Mouse (Mus musculus) heart, postnatal 4 days (tissue): ENCODE measurements around the gene Crtac1. TPM values are rescaled to one million over a fixed set of nuclear protein-coding genes. Genes with fewer than 3 reads are reported as not detected.

Experiments
- DNase-seq: peaks from one replicate; pipeline ENCODE4 v3.0.0; 2021
- total RNA-seq, 2 experiments: library from RNA; stranded (reverse); gene quantifications; 2 replicates each; pipeline ENCODE4 v1.2.3; 2021

The Crtac1 gene
- total RNA-seq, 2 experiments from 2014 or later, result 0.29 to 0.52 TPM

GRCm38 (mm10) chr19:42325894-42326293, 105.7 kb downstream of the Crtac1 start:
- peak; percentile 86 for DNase-seq

GRCm38 (mm10) chr19:42322357-42323090, 109.1 kb downstream of the Crtac1 start:
- DNase-seq, result no peak

GRCm38 (mm10) chr19:42321936-42322335, 109.6 kb downstream of the Crtac1 start:
- no peak for DNase-seq

GRCm38 (mm10) chr19:42317648-42318425, 113.7 kb downstream of the Crtac1 start:
- DNase-seq, result no peak

GRCm38 (mm10) chr19:42316998-42317397, 114.6 kb downstream of the Crtac1 start:
- DNase-seq, result no peak

- DNase-seq, result peak; percentile 44
These were observed 115.1 kb downstream of the Crtac1 start for GRCm38 (mm10) chr19:42316525-42316924.

- DNase-seq, result peak; percentile 83
These were observed 115.7 kb downstream of the Crtac1 start for GRCm38 (mm10) chr19:42315914-42316313.

GRCm38 (mm10) chr19:42315070-42315679, 116.4 kb downstream of the Crtac1 start:
- DNase-seq, result no peak

GRCm38 (mm10) chr19:42312191-42312590, 119.4 kb downstream of the Crtac1 start:
- no peak for DNase-seq

GRCm38 (mm10) chr19:42311332-42311731, 120.3 kb downstream of the Crtac1 start:
- DNase-seq, result no peak

GRCm38 (mm10) chr19:42308931-42309330, 122.7 kb downstream of the Crtac1 start:
- DNase-seq, result no peak

GRCm38 (mm10) chr19:42307019-42307418, 124.6 kb downstream of the Crtac1 start:
- peak; percentile 25 for DNase-seq

GRCm38 (mm10) chr19:42306202-42306601, 125.4 kb downstream of the Crtac1 start:
- no peak for DNase-seq

- no peak for DNase-seq
These were observed 125.8 kb downstream of the Crtac1 start for GRCm38 (mm10) chr19:42305746-42306145.

GRCm38 (mm10) chr19:42304506-42304905, 127.1 kb downstream of the Crtac1 start:
- DNase-seq, result no peak

GRCm38 (mm10) chr19:42303210-42303813, 128.3 kb downstream of the Crtac1 start:
- DNase-seq, result no peak

GRCm38 (mm10) chr19:42293216-42293615, 138.4 kb downstream of the Crtac1 start:
- DNase-seq, result no peak

- no peak for DNase-seq
These were observed 139.5 kb downstream of the Crtac1 start for GRCm38 (mm10) chr19:42292106-42292505.

GRCm38 (mm10) chr19:42290954-42291661, 140.5 kb downstream of the Crtac1 start:
- DNase-seq, result no peak

- DNase-seq, result no peak
These were observed 143.2 kb downstream of the Crtac1 start for GRCm38 (mm10) chr19:42288361-42288760.

- DNase-seq, result no peak
These were observed 147.4 kb downstream of the Crtac1 start for GRCm38 (mm10) chr19:42284178-42284577.

- no peak for DNase-seq
These were observed 152.0 kb downstream of the Crtac1 start for GRCm38 (mm10) chr19:42279611-42280010.
